Mouse (Mus musculus) megakaryocyte progenitor cell, adult 5-6 weeks (primary cell): ENCODE measurements around the gene Pkm. TPM values are rescaled to one million over a fixed set of nuclear protein-coding genes. Genes with fewer than 3 reads are reported as not detected.
A peak's percentile ranks its signal among the peaks of the same experiment; 100 is the strongest.

Experiments used
- ATAC-seq: replicated peaks from 2 replicates; pipeline ENCODE4 v1.8.0; 2016; ENCODE audit warnings: mild to moderate bottlenecking, moderate TSS enrichment, inconsistent platforms; ENCODE audit not compliant: poor library complexity
- total RNA-seq, 2 experiments: library from RNA; stranded (forward) in 1 of 2; stranded (reverse) in 1 of 2; fragments of 157-497, 149-512 nt in 1 of 2; fragments of 200-1000 nt in 1 of 2; gene quantifications; 2 replicates each; pipeline versions ENCODE4 v1.2.3 to v1.2.4; 2015 to 2017

Pkm gene
- total RNA-seq, 2 experiments from 2014 or later = 151 to 914 TPM

DNA sequence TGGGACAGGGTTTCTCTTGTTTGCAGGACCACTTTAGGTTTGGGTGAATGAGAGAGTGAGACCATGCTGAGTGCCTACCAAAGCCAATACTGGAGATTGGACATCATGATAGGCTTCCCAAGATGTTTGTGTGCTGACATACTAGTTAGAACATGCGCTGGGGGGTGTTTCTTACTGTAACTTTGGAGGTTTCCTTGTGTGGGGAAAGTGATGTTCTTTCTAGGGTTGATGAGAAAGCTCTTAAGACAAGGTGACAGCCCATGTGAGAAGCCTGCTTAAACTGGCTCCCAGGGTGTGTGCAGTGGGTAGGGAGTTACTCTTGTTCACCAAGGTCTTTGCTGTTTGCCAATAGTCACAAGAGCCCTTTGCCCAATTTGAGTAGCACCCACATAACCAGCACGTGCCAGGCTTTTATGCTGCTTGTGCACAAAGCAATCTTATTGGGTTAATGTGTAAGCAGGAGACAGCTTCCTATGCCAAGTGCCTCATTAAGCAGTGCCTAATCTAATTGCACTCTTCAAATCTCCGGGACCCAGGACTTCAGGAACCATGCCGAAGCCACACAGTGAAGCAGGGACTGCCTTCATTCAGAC lies 8.6 kb downstream of the Pkm start:
- ATAC-seq = no peak

DNA sequence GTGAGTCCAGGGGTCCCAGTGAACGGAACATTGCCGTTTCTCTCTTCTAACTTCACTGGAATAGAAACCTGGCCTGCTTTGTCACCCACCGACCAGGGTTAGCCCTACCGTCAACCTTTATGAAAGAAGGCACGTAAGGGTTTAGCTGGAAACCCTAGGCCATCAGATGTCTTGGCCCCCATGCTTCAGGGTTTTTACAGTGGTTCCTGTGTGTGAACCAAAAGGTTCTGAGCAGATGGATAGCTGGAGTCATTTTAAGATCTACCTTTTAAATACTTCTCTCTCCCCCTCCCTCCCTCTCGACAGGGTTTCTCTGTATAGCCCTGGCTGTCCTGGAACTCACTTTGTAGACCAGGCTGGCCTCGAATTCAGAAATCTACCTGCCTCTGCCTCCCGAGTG lies 9.8 kb downstream of the Pkm start:
- no peak for ATAC-seq

DNA sequence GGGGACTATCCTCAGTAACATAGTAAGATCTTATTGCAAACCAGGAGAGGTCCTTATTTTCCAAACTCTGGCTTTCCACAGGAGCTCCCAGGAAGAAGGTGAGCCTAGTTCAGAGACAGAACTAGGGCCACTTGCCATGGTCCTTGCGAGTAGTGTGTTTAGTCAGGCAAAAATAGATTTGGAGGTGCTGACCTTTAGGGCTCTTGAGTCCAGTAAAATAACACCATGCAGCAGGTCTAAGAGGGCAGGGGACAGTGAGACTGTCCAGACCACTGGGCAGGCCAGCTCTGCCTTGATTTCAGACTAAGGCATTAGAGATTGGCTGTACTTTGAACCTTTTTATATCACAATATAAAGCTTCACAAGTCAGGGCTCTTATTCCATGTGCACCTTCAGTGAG lies 10.6 kb downstream of the Pkm start:
- no peak for ATAC-seq

DNA sequence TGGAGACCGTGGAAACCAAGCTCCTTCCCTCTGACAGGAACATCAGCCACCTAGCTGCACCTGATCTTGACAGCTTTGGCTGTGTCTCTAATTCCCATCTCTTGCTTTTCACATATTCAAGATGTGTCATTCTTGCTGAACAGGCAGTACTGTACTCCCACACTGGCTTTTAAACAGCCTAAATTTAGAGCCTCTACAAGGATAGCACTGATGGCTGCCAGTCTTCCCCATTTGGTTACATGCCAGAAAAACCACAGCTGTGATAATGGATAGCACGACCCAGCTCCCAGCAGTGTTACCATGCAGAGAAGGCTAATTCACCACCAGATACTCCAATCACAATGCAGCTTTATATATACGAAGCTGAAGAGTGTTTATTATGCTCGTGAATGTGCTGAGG lies 11.1 kb downstream of the Pkm start:
- peak; percentile 72 for ATAC-seq

DNA sequence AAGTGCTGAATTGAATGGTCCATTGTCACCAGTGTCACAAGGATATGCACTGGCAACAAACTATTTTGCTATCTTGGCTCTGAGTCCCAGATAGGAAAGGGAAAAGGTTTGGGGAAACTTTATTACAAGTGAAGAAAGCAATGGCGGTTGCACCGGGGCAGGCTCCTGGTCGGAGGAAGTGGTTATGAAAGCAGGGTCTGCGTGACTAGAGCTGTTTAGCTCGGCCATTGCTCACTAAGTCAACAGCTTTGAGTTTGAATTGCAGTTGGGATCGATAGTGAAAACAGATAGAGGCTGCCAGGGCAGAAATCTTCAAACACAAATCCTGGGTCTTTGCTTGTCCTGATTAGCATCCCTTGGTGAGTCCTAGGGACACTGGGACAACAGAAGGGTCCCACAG lies 11.7 kb downstream of the Pkm start:
- ATAC-seq = no peak

DNA sequence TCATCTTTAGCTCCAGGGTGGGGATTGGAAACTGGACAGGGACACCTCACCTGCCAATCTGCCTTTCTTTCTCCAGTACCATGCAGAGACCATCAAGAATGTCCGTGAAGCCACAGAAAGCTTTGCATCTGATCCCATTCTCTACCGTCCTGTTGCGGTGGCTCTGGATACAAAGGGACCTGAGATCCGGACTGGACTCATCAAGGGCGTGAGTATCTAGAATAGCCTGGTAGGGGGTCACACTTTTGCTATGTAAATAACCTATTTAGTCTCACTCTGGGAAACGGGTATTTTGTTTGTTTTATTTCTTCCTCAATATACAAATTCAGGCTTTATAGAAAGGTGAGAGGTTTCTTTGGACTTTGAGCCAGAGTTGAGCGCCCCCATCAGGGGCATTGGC lies 12.3 kb downstream of the Pkm start:
- no peak for ATAC-seq

DNA sequence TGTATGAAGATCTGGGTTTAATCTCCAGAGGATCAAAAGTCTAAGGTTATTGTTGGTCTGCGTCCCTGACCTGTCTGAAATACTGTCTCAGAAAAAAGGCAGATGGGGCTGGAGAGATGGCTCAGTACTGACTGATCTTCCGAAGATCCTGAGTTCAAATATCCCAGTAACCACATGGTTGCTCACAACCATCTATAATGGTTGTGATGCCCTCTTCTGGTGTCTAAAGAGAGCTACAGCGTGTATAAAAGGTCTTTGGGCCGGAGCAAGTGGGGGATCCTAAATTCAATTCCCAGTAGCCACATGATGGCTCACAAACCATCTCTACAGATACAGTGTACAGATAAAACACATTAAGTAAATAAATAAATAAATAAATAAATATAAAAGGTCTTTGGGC lies 13.0 kb downstream of the Pkm start:
- ATAC-seq = no peak

DNA sequence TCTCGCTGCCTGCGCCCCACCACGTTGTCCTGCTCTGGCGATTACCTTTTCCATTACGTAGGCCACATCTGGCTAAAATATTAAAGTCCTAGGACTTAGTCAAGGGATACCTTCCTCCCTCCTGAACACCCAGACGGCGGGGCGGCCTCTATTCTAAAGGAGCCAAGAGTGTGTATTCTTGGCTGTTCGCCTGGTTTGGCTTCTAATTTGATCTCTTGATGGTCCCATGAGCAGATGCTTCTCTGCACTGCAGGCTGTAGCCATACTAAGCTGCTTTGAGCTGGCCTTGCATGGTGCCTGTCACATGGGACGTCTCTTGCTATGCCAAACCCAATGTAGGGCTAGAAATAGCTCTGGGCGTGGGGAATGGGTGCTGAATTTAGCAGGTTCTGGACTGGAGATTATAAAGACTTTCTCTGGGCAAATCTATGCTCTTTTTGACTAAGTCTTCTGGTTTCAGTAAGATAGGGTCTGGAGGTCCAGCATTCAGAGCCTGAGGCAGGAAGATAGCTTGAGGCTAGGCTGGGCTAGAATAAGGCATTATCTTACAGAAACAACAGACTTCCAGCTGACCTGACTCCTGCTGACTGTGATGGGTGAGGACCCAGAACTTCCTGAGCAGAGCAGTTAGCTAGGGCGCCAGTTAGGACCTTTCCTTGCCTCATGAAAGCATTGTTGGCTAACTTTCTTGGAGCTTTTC lies 16.2 kb downstream of the Pkm start:
- ATAC-seq = peak; percentile 89

DNA sequence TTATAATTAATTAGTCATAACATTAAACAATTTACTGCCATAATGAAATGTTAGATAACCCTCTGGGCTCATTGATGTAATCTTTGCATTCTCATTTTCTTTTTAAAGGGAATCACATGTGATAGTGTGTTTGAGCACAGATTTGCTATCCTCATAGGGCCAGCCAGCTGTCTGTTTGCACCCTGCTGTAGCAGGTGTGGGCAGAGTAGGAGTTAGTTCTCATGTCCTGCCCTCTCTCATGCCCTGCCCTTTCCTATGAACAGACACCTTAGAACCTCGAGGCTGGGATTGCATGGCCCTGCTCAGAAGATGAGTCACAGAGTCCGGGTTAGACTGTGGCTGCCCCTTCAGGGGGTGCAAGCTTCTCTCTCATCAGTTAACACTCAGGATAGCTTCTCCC lies 17.3 kb downstream of the Pkm start:
- no peak for ATAC-seq

DNA sequence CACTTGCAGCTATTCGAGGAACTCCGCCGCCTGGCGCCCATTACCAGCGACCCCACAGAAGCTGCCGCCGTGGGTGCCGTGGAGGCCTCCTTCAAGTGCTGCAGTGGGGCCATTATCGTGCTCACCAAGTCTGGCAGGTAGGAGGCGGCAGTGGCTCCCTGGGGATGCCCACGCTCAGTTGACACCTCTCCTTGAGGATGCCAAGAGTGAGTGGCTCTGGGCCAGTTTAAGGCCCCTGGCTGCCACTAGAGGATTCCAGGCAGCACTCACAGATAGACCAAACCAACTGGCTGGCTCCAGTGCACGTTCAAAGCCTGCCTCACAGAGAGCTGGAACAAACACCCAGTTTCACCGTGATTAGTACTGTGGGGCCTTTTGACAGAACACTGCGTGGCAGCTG lies 19.4 kb downstream of the Pkm start:
- ATAC-seq = no peak

DNA sequence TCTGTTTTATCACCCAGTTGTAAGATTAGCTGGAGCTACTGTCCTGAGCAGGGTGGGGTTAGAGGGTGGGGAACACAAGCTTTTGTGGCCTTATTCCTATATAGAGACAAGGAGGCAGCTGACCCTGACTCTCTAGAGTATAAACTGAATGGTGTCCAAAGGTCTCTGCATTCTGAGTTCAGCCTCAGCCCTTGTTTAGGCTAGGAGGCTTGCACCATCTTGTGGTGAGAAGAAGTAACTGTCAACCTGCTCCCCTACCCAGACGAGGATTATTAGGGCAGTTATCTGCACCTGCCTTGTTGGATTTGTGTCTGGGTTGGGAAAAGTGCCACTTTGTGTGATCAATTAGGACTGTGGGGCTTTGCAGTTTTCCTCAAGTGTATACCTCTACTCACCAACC lies 22.1 kb downstream of the Pkm start:
- peak; percentile 89 for ATAC-seq

DNA sequence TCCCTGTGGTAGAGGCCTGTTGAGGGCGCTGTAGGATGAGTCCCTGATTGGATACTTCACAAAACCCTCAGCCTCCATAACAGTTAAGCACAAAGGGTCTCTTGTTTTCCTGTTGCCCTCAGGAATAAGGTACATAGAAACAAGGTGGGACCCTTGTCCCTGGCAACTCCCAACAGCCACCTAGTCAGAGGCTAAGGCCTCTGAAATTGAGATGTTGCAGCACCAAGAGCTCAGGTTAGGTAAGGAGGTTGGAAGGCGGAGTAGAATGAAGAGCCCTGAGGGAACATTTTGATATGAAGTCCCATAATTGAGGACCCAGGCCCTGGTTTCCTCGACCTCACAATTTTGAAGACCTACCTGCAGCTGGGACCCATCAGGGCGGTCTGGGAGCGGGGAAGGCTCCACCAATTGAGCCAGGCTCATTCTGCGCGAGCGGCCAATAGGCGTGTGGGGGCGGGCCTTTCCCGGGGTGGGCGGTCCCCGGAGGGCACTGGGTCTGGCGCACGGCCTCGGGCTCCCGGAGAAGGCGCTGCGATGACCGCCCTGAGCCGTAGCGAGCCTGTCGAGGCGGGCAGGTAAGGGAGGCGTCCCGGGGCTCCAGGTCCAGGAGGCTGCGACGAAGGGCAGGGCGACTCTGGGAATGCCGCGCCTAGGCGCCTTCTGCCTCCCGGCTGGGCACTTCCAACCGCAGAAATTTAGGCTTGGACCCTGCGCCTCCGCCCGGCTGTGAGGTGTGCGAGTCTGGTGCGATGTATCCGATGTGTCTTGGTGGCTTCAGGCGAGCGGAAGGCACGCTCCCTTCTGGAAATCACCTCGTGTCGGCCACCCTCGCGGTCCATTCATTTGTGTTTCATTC lies 23.7 kb downstream of the Pkm start, which contains the start of gene Gramd2:
Gene Gramd2, plus strand, starts transcription at position 467 of the 856 bp plus-strand sequence.
- peak; percentile 80 for ATAC-seq

DNA sequence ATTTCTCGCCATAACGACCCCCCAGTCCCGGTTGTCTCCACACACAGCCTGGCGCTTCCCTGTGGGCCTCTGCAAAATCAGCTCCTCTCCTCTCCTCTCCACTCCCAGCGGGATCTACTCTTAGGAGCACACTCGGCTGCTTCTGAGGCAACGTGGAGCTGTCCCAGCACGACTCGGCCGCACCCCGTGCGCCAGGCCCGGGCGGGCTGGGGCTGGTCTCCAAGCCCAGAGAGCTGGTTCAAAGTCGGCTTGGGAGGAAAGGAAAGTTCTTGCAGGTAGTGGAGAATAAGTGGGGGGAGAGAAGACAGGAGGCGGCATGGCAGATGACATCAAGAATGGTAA lies 24.3 kb downstream of the Pkm start:
- no peak for ATAC-seq

DNA sequence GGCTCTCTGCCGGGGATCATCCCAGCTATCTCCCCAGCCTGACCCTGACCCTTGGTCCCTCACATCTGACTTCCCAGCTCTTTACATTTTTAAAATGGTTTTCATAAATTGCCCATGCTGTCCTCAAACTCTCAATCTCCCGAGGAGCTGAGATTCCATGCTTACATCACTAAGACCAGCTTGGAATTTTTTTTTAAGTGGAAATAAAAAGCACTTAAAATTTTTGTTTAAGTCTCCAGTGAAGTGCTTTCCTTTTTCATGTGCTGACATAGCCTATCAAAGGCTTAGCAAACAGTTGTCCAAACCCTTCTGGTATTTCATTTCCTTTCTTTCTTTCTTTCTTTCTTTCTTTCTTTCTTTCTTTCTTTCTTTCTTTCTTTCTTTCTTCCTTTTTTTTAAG lies 27.9 kb downstream of the Pkm start:
- ATAC-seq = no peak

DNA sequence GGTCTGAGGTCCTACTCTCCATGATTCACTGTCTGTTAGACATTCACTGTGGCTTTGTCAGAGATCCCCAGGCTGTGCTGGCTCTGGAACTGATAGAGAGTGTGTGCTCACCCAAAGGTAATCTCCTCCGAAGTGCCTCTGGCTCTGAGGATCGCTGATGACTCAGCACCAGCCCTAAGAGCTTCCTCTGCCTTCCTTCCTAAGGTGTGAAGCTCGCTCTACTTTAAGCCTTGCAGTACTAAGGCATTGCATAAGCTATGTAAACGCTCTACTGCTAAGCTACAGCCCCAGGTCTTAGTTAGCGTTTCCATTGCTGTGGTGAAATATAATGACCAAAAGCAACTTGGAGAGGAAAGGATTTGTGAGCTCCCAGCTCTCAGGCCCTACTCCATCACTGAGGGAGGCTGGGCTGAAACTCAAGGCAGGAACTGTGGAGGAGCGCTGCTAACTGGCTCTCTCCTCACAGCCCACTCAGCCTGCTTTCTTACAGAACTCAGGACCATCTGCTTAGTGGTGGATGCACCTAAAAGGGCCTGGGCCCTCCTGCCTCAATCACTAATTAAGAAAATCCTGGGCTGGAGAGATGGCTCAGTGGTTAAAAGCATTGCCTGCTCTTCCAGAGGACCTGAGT lies 31.4 kb downstream of the Pkm start:
- peak; percentile 59 for ATAC-seq

DNA sequence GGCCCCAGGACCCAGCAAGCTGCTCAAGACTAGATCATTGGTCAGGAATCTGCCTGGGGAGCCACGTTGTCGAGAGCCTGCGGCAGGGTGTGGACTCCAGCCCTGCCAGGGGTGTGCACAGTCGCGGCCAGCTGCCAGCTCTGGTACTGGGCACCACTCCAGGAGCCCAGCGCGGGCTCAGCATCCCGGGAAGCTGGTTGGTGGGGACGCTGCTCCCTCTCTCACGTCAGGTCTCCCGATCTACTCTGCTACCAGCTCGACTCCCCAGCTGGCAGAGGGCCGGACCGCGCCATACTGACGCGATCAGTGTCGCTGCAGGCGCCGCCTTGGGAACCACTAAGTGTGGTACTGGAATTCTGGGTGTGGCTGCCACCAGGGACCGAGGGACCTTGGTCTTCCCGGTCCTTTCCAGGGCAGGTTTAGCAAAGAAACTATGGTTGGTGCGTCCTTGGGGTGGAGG lies 35.5 kb downstream of the Pkm start:
- ATAC-seq = peak; percentile 75

DNA sequence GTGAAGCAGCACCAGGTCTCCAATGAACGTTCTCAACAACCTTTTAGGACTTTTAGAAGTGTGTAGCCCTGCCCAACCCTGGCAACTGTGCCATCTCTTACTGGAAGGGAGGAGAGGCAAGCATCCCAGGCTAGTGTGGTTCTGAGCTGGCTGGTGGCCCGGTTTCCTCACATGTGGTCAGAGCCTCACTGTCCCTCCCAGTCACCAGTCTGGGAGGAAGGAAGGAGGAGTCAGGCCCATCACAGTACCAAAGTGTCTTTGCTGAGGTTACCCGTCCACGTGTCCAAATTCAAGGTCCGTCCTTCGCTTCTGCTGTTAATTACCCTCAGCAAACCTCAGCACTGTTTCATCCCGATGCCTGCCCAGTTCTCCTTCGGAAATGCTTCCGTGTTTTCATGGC lies 36.0 kb downstream of the Pkm start:
- ATAC-seq = peak; percentile 52; the same call in 1 of the 2 replicates

DNA sequence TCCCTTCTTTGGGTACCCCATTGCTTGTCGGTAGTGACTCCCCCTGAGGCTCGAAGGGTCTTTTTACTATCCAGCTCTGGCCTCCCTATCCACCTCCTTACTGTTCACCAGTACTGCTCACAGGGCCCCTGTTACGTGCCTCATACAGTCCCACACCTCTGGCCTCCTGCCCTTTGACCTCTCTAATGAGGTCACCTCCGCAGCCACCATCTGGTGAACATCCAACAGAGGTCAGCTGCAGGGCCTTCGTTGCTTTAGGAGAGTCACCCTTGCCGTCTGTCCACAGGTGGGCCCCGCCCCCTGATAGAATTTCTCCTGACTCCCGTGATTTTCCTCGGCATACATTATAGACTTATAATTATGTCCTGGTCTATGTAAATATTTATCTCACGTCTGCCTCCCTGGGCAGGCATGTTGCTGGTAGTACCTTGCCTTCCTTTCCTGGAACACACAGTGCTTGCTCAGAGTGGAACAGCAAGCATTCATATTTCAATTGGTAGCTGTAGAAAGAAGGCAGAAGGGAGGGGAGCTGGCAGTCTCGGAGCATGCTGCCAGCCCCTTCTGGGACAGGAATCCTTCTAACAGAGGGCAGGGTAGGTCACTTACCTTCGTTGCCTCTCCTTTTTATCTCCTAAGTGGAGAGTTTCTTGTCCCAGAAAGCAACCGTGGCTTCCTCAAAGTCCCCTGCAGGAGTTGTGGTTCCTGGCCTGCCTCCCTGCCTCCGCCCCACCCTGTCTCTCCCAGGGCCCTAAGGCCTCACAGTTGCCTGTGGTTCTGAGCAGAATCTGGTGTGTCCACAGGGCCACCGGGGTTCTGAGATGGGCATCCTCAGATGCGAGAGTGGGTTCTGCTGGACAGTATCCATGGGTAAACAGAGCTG lies 38.6 kb downstream of the Pkm start:
- ATAC-seq = no peak

DNA sequence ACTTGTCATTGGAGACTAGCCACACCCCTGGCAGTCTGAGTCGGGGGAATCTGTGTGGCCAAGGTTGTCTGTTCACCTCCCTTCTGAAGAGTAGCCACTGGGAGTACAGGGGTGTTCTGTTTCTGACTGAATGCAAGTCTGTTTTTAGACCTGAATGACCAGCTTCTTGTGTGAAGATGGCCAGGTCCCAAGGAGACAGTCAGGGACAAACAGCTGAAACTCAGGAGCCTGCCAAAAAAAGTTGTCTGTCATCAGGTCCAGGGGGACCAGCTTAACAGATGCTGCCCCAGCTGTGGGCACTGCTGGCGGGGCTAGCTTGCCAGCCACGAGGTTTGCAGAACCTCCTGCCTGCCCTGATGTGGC lies 39.3 kb downstream of the Pkm start:
- no peak for ATAC-seq

DNA sequence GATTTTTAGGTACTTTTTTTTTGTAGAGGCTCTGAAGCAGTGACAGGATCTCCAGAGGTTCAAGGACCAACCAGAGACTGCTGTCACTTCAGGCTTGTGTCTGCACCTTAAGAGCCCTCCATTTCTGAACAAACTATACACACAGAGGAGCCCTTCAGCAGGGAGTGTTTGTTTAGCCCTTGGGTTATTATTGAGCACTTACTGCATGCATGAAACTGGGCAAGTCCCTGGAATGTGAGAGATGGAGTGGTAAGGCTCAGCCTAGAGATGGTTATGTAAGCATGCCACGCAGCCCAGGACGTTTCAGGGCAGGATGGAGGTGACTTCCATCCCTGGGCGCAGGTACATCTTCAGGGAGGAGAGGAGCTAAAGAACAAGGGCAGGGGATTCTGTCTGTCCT lies 40.2 kb downstream of the Pkm start:
- ATAC-seq = no peak

DNA sequence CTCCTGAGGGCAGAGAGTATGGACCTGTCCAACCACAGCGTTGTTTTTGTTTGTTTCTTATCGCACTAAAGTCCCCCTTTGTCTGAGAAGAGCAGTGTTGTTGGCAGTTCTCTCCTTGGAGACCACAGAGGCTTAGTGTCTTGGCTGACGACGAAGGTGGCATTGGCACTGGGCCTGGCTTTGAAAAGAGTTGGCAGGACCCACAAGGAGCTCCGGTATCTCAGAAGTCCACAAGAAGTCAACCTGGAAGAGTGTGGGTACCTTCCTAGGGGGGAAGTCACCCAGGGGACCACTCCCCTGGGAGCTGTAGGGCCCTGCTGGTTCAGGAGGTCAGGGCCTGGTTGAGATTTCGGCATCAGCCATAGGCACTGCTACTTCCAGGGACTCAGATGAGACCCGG lies 44.9 kb downstream of the Pkm start:
- no peak for ATAC-seq
